Mouse (Mus musculus) liver, embryonic 14.5 days (tissue): Measurements from ENCODE around the gene Yju2. TPM values are rescaled to one million over a fixed set of nuclear protein-coding genes. Genes with fewer than 3 reads are reported as not detected.
"Not testable (repeated sequence)": the region's sequence is repeated elsewhere in the genome, so short reads cannot be mapped to it uniquely, and the experiment has no call there.

Source experiments
- ATAC-seq: fragments of 200-750 bp; cut with Nextera tagmentation; 2 replicates; pipeline ENCODE4 v1.8.0; 2017; ENCODE audit warnings: moderate number of reproducible peaks, mild to moderate bottlenecking, moderate library complexity; ENCODE audit not compliant: insufficient read depth
- DNase-seq, 3 experiments: peaks; one replicate each; pipeline ENCODE4 v3.0.0-alpha.2; 2012 to 2013; ENCODE audit warnings: low read depth in 3 of 3, low spot score in 3 of 3
- H3K27ac ChIP-seq: fragments of 300-500 bp; sonication (generic); 2 replicates; pipeline ENCODE4 v1.5.1; 2014; ENCODE audit warnings: moderate library complexity, mild to moderate bottlenecking, control low read depth, inconsistent platforms
- H3K27me3 ChIP-seq: fragments of 300-500 bp; sonication (generic); 2 replicates; pipeline ENCODE4 v1.6.1; 2014; ENCODE audit warnings: mild to moderate bottlenecking, low read length, moderate library complexity; ENCODE audit not compliant: control insufficient read depth, insufficient read depth
- H3K36me3 ChIP-seq: fragments of 300-500 bp; sonication (generic); replicated peaks from 2 replicates; pipeline ENCODE4 v1.6.1; 2014; ENCODE audit warnings: low read depth; ENCODE audit not compliant: control insufficient read depth, insufficient read depth
- H3K4me1 ChIP-seq, 2 experiments: fragments of 200-500 bp in 1 of 2; fragments of 300-500 bp in 1 of 2; sonication (generic) in 1 of 2; replicated peaks; 2 replicates each; pipeline ENCODE4 v1.6.1; 2012 to 2014; ENCODE audit warnings: antibody characterized with exemption in 1 of 2, inconsistent platforms in 1 of 2, low read length in 1 of 2; ENCODE audit not compliant: control insufficient read depth in 2 of 2, insufficient read depth in 2 of 2
- H3K4me2 ChIP-seq: fragments of 300-500 bp; sonication (generic); 2 replicates; pipeline ENCODE4 v1.6.1; 2014; ENCODE audit warnings: low read depth, mild to moderate bottlenecking, control low read depth, moderate library complexity
- H3K4me3 ChIP-seq, 2 experiments: fragments of 200-500 bp in 1 of 2; fragments of 300-500 bp in 1 of 2; sonication (generic) in 1 of 2; 2 replicates each; pipeline ENCODE4 v1.5.1; 2012 to 2014; ENCODE audit warnings: low read depth in 2 of 2, low read length in 2 of 2, mild to moderate bottlenecking in 2 of 2, control low read depth in 1 of 2, inconsistent platforms in 1 of 2, moderate library complexity in 1 of 2; ENCODE audit not compliant: insufficient read depth in 1 of 2
- H3K9ac ChIP-seq: fragments of 300-500 bp; sonication (generic); replicated peaks from 2 replicates; pipeline ENCODE4 v1.6.1; 2014; ENCODE audit warnings: mild to moderate bottlenecking, control low read depth, moderate library complexity
- H3K9me3 ChIP-seq: fragments of 300-500 bp; sonication (generic); 2 replicates; pipeline ENCODE4 v1.6.1; 2016; ENCODE audit warnings: low read length, mixed read lengths; ENCODE audit not compliant: control insufficient read depth
- CTCF ChIP-seq: IDR thresholded peaks from 2 replicates; pipeline ENCODE4 v1.5.1; 2016; ENCODE audit warnings: antibody characterized with exemption, low read depth, control low read depth
- EP300 ChIP-seq: IDR thresholded peaks from 2 replicates; pipeline ENCODE4 v1.6.1; 2016; ENCODE audit warnings: antibody characterized with exemption, low read depth
- WGBS: fragments of 180-500 bp; shearing (Covaris S2); extraction: QIAGEN DNeasy Blood & Tissue Kit; methylation state at CpG from one replicate; pipeline ENCODE4 v1.1.7; 2014; ENCODE audit not compliant: insufficient replicate concordance; 5-methylcytosine and 5-hydroxymethylcytosine counted together
- polyA plus RNA-seq, 2 experiments: library from polyadenylated mRNA; depleted of rRNA in 1 of 2; stranded (reverse) in 1 of 2; unstranded in 1 of 2; fragments of >200 nt; fragmentation: Nextera tagmentation in 1 of 2; extraction: Ambion mirVana in 1 of 2; gene quantifications; 2 replicates each; pipeline versions ENCODE4 v1.2.1 to v1.2.3; 2012 to 2014

Yju2 gene
- polyA plus RNA-seq, 2 experiments: 5.1 to 5.2 TPM

GRCm38 (mm10) chr17:55944866-55945682 is 13.8 kb upstream of the Yju2 start:
- DNase-seq (peak in 2 of 3 experiments; percentile 58 to 68), ATAC-seq (peak; percentile 96)
- under 1% methylated on average over 53 of the region's 56 CpGs for WGBS
- peak overlapping the region; percentile 80 for H3K4me2 ChIP-seq
- H3K27ac ChIP-seq: peak overlapping the region; percentile 66
- H3K4me3 ChIP-seq: peak overlapping the region; percentile 64 to 69
- not testable (repeated sequence) for H3K36me3 ChIP-seq, H3K27me3 ChIP-seq, H3K4me1 ChIP-seq, H3K9me3 ChIP-seq
- H3K9ac ChIP-seq: peak overlapping the region; percentile 76
- TF ChIP-seq CTCF: peak; percentile 19; the same call in 1 of the 2 replicates

GRCm38 (mm10) chr17:55945696-55946095 is 13.2 kb upstream of the Yju2 start:
- no peak for TF ChIP-seq EP300
- TF ChIP-seq CTCF: no peak
- Histone ChIP-seq H3K27me3 (no peaks in the 10 kb centered on the region), H3K4me3 (peak overlapping the region; percentile 64 to 69), H3K27ac (peak overlapping the region; percentile 66), H3K4me2 (peak overlapping the region; percentile 80), H3K9ac (peak overlapping the region; percentile 76), H3K36me3 (no peaks in the 10 kb centered on the region), H3K4me1 (peaks cover 0 to 10% of the 10 kb centered on the region in 2 experiments; a peak in 2 of 4 replicates), H3K9me3 (no peaks in the 10 kb centered on the region)
- 38% methylated on average over 5 of the region's 5 CpGs for WGBS
- ATAC-seq: no peak
- no peak for DNase-seq

- H3K27ac ChIP-seq: no peak overlapping the region
- H3K9ac ChIP-seq: no peak overlapping the region
- TF ChIP-seq CTCF (no peak), EP300 (no peak)
- peaks cover 0 to 7% of the 10 kb centered on the region in 2 experiments; a peak in 2 of 4 replicates for H3K4me1 ChIP-seq
- H3K9me3 ChIP-seq: no peaks in the 10 kb centered on the region
- DNase-seq (no peak), ATAC-seq (no peak)
- H3K4me2 ChIP-seq: no peak overlapping the region
- H3K27me3 ChIP-seq: no peaks in the 10 kb centered on the region
- no peak overlapping the region for H3K4me3 ChIP-seq
- 74% methylated on average over 4 of the region's 4 CpGs for WGBS
- no peaks in the 10 kb centered on the region for H3K36me3 ChIP-seq
Observed at GRCm38 (mm10) chr17:55948647-55949046, 10.3 kb upstream of the Yju2 start.

- no peaks in the 10 kb centered on the region for H3K9me3 ChIP-seq
- H3K4me3 ChIP-seq: no peak within 1 kb of the TSS
- no peaks in the 10 kb centered on the region for H3K36me3 ChIP-seq
- TF ChIP-seq CTCF (no peak), EP300 (no peak)
- H3K9ac ChIP-seq: no peak within 1 kb of the TSS
- ATAC-seq: no peak
- H3K27me3 ChIP-seq: no peaks in the 10 kb centered on the region
- no peak within 1 kb of the TSS for H3K4me2 ChIP-seq
- H3K27ac ChIP-seq: no peak within 1 kb of the TSS
- H3K4me1 ChIP-seq: peaks cover 0 to 6% of the 10 kb centered on the region in 2 experiments; a peak in 1 of 4 replicates
- no peak for DNase-seq
- 72% methylated on average over 2 of the region's 2 CpGs for WGBS
Observed at GRCm38 (mm10) chr17:55949400-55949799, 9.5 kb upstream of the Yju2 start, which contains the start of gene Zfp119b. TSS of gene Zfp119b (minus strand) at chr17:55949500.

GRCm38 (mm10) chr17:55950601-55951000 is 8.3 kb upstream of the Yju2 start:
- Histone ChIP-seq H3K27me3 (no peaks in the 10 kb centered on the region), H3K27ac (no peak overlapping the region), H3K9me3 (no peaks in the 10 kb centered on the region), H3K4me3 (no peak overlapping the region), H3K4me2 (no peak overlapping the region), H3K9ac (no peak overlapping the region), H3K36me3 (no peaks in the 10 kb centered on the region), H3K4me1 (peaks cover 0 to 2% of the 10 kb centered on the region in 2 experiments; a peak in 1 of 4 replicates)
- 65% methylated on average over 9 of the region's 9 CpGs for WGBS
- DNase-seq: no peak
- no peak for ATAC-seq
- no peak for TF ChIP-seq CTCF
- no peak for TF ChIP-seq EP300
